In the genomic region with DNA sequence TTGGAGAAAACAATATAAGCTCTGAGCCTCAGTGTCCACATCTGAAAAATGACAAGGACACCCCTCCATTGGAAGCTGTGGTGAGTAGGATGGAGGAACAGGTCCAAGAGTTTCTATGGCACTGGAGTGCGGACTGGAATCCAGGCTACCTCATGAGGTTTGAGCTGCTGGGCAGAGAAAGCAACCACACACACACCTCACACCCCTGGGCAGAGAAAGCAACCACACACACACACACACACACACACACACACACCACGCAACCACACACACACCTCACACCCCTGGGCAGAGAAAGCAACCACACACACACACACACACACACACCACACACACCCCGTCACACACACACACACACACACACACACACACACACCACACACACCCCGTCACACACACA, we compare ENCODE assay signal across 10 mouse cellular contexts. TPM values are rescaled to one million over a fixed set of nuclear protein-coding genes. Genes with fewer than 3 reads are reported as not detected.
A peak's percentile ranks its signal among the peaks of the same experiment; 100 is the strongest.
DNase-seq lines count a peak whose midpoint lies in the region; ATAC-seq and TF ChIP-seq lines count a peak whose summit lies in the region.
"Not testable (repeated sequence)": the region's sequence is repeated elsewhere in the genome, so short reads cannot be mapped to it uniquely, and the experiment has no call there.
"Had no signal": no experiment of that assay in that cellular context is flagged by ENCODE, and none has a peak within 500 bp of the region (broad histone marks: within the 10 kb centered on the region; RNA-seq: fewer than 3 reads in every experiment).

No protein-coding gene starts in this region.

- peak overlapping the region; percentile 39 to 65 for H3K4me3 ChIP-seq in MEL (ENCODE audit: control insufficient read depth in 1 of 2, insufficient read depth in 1 of 2, low read depth in 2 of 2, low read length in 2 of 2)
- peak overlapping the region; percentile 74 for H3K4me3 ChIP-seq in embryonic facial prominence, embryonic 10.5 days
- peak overlapping the region; percentile 96 for H3K4me3 ChIP-seq in gastrocnemius, adult 2 months
- peak overlapping the region; percentile 72 for H3K4me3 ChIP-seq in hindbrain, embryonic 15.5 days
- peak overlapping the region; percentile 82 for H3K4me3 ChIP-seq in limb, embryonic 10.5 days
- H3K4me3 ChIP-seq in lung, embryonic 15.5 days: peak overlapping the region; percentile 78
- peak overlapping the region; percentile 75 for H3K4me3 ChIP-seq in neural tube, embryonic 11.5 days (ENCODE audit: low read depth, low read length)
- H3K4me3 ChIP-seq in testis, adult 2 months (ENCODE audit: control insufficient read depth, low read depth, low read length): peak overlapping the region; percentile 89

- TF ChIP-seq POLR2A in MEL (IDR thresholded peaks at IDR 0.05; ENCODE audit: control insufficient read depth in 1 of 2, insufficient read depth in 1 of 2, low read depth in 1 of 2, low read length in 2 of 2, poor library complexity in 1 of 2); testis, adult 2 months (IDR thresholded peaks at IDR 0.05; ENCODE audit: control insufficient read depth, low read depth, low read length): not testable (repeated sequence)

- not testable (repeated sequence) for TF ChIP-seq CTCF in MEL (IDR thresholded peaks at IDR 0.05 in 2 of 3, conservative IDR thresholded peaks at IDR 0.05 in 1 of 3; ENCODE audit: control insufficient read depth in 1 of 3, insufficient read depth in 1 of 3, low read depth in 2 of 3, low read length in 3 of 3, poor library complexity in 1 of 3, severe bottlenecking in 1 of 3); gastrocnemius, adult 2 months (IDR thresholded peaks at IDR 0.05); testis, adult 2 months (IDR thresholded peaks at IDR 0.05; ENCODE audit: control insufficient read depth, insufficient read depth, insufficient replicate concordance, low read depth, low read length)

- H3K9ac ChIP-seq in MEL (ENCODE audit: control insufficient read depth, low read depth, low read length, poor library complexity, severe bottlenecking): peak overlapping the region; percentile 68
- peak overlapping the region; percentile 84; the same call in 1 of the 2 replicates for H3K9ac ChIP-seq in hindbrain, embryonic 15.5 days
- peak overlapping the region; percentile 12; the same call in 1 of the 2 replicates for H3K9ac ChIP-seq in lung, embryonic 15.5 days
- peak overlapping the region; percentile 14; the same call in 1 of the 2 replicates for H3K9ac ChIP-seq in neural tube, embryonic 11.5 days (ENCODE audit: low read length)

- peak overlapping the region; percentile 69 for H3K4me2 ChIP-seq in hindbrain, embryonic 15.5 days
- H3K4me2 ChIP-seq in lung, embryonic 15.5 days: peak overlapping the region; percentile 49
- peak overlapping the region; percentile 30 for H3K4me2 ChIP-seq in neural tube, embryonic 11.5 days (ENCODE audit: low read depth)

- 20% methylated on average over 4 of the region's 4 CpGs for WGBS in embryonic facial prominence, embryonic 10.5 days
- WGBS in hindbrain, embryonic 15.5 days: 9% methylated on average over 3 of the region's 4 CpGs
- WGBS in limb, embryonic 10.5 days: 21% methylated on average over 4 of the region's 4 CpGs
- 5% methylated on average over 4 of the region's 4 CpGs for WGBS in lung, embryonic 15.5 days
- WGBS in neural tube, embryonic 11.5 days: 29% methylated on average over 3 of the region's 4 CpGs

- TF ChIP-seq RAD21 in MEL (IDR thresholded peaks at IDR 0.05; ENCODE audit: low read depth, low read length): not testable (repeated sequence)

- H3K4me1 ChIP-seq in MEL (ENCODE audit: control insufficient read depth in 1 of 2, insufficient read depth in 2 of 2, low read length in 2 of 2): peaks cover 19 to 24% of the 10 kb centered on the region in 2 experiments
- peaks cover 39% of the 10 kb centered on the region for H3K4me1 ChIP-seq in embryonic facial prominence, embryonic 10.5 days
- H3K4me1 ChIP-seq in hindbrain, embryonic 15.5 days (replicated peaks): peaks cover 33% of the 10 kb centered on the region
- H3K4me1 ChIP-seq in limb, embryonic 10.5 days: peaks cover 40% of the 10 kb centered on the region
- H3K4me1 ChIP-seq in lung, embryonic 15.5 days: peaks cover 25% of the 10 kb centered on the region
- peaks cover 12% of the 10 kb centered on the region for H3K4me1 ChIP-seq in neural tube, embryonic 11.5 days (ENCODE audit: control insufficient read depth, insufficient read depth, low read length)
- H3K4me1 ChIP-seq in testis, adult 2 months (ENCODE audit: control insufficient read depth, insufficient read depth, low read length): peaks cover 12% of the 10 kb centered on the region

- TF ChIP-seq EP300 in MEL (IDR thresholded peaks at IDR 0.05; ENCODE audit: low read depth in 1 of 2, low read length in 2 of 2): not testable (repeated sequence)

- H3K9me3 ChIP-seq in MEL (replicated peaks; ENCODE audit: insufficient read depth, low read length); embryonic facial prominence, embryonic 10.5 days; hindbrain, embryonic 15.5 days; limb, embryonic 10.5 days (replicated peaks); lung, embryonic 15.5 days; neural tube, embryonic 11.5 days (ENCODE audit: control insufficient read depth, low read length): not testable (repeated sequence)

- ATAC-seq in hindbrain, embryonic 15.5 days (ENCODE audit: low FRiP score, low read depth): peak; percentile 21
- peak; percentile 48 for ATAC-seq in lung, embryonic 15.5 days (ENCODE audit: borderline replicate concordance, extremely low read depth, low FRiP score, low TSS enrichment)
- peak; percentile 54 for ATAC-seq in neural tube, embryonic 11.5 days (ENCODE audit: insufficient read depth, low FRiP score, low TSS enrichment)

- peaks cover 0 to 33% of the 10 kb centered on the region in 2 experiments; a peak in 2 of 4 replicates for H3K36me3 ChIP-seq in MEL (ENCODE audit: control insufficient read depth in 1 of 2, insufficient read depth in 2 of 2, low read length in 2 of 2)
- H3K36me3 ChIP-seq in embryonic facial prominence, embryonic 10.5 days (replicated peaks): peaks cover 30% of the 10 kb centered on the region
- peaks cover 12% of the 10 kb centered on the region for H3K36me3 ChIP-seq in hindbrain, embryonic 15.5 days
- peaks cover 31% of the 10 kb centered on the region for H3K36me3 ChIP-seq in limb, embryonic 10.5 days
- H3K36me3 ChIP-seq in lung, embryonic 15.5 days: peaks cover 24% of the 10 kb centered on the region
- H3K36me3 ChIP-seq in neural tube, embryonic 11.5 days (ENCODE audit: control insufficient read depth, insufficient read depth, low read length); testis, adult 2 months (ENCODE audit: control insufficient read depth, insufficient read depth, low read length): not testable (repeated sequence)

- peak; percentile 55 for DNase-seq in MEL (ENCODE audit: low read depth, low spot score)
- peak; percentile 17 for DNase-seq in embryonic facial prominence, embryonic 10.5 days (ENCODE audit: low spot score)
- DNase-seq in gastrocnemius, adult 2 months; limb, embryonic 10.5 days (ENCODE audit: low spot score); neural tube, embryonic 11.5 days (ENCODE audit: low spot score): not testable (repeated sequence)

- intact Hi-C loops in gastrocnemius, adult 2 months (cut with DNase I): loop anchor here (5.0 kb wide), 2 partner anchors 37 to 67 kb away; a partner anchor contains a TSS

- H3K27ac ChIP-seq in MEL (ENCODE audit: control insufficient read depth, low read depth, low read length): peak overlapping the region; percentile 63
- peak overlapping the region; percentile 86 for H3K27ac ChIP-seq in embryonic facial prominence, embryonic 10.5 days (replicated peaks)
- peak overlapping the region; percentile 93 for H3K27ac ChIP-seq in gastrocnemius, adult 2 months
- peak overlapping the region; percentile 77 for H3K27ac ChIP-seq in hindbrain, embryonic 15.5 days (replicated peaks)
- peak overlapping the region; percentile 92 for H3K27ac ChIP-seq in limb, embryonic 10.5 days
- H3K27ac ChIP-seq in lung, embryonic 15.5 days; neural tube, embryonic 11.5 days (ENCODE audit: low read depth, low read length): not testable (repeated sequence)
- peak overlapping the region; percentile 76; the same call in 1 of the 2 replicates for H3K27ac ChIP-seq in testis, adult 2 months (ENCODE audit: control insufficient read depth, insufficient read depth, low read depth, low read length)

- H3K79me2 ChIP-seq in MEL (ENCODE audit: control insufficient read depth, insufficient read depth, low read length, poor library complexity): not testable (repeated sequence)

- not testable (repeated sequence) for H3K27me3 ChIP-seq in MEL (ENCODE audit: control insufficient read depth in 1 of 2, insufficient read depth in 2 of 2, low read length in 2 of 2); embryonic facial prominence, embryonic 10.5 days (replicated peaks; ENCODE audit: low read depth, poor library complexity, severe bottlenecking); hindbrain, embryonic 15.5 days; limb, embryonic 10.5 days (ENCODE audit: low read depth, poor library complexity, severe bottlenecking); lung, embryonic 15.5 days; neural tube, embryonic 11.5 days (ENCODE audit: control insufficient read depth, insufficient read depth, low read length); testis, adult 2 months (ENCODE audit: control insufficient read depth, insufficient read depth, low read length)

RNA-seq across cellular contexts. Expression of a gene that starts 0.4 kb away (rescaled TPM):
- 37.8 and 40.0 TPM in 2 replicates for total RNA-seq in MEL (2012; rRNA removed)
- polyA plus RNA-seq in MEL (2012; ENCODE audit: insufficient read depth in 1 of 2, insufficient read length in 2 of 2, low read depth in 1 of 2, low replicate concordance in 2 of 2, missing spikeins in 1 of 2): 100 to 1,000 TPM in 1 of 2 experiments, not detected in 1; 101 TPM
- polyA plus RNA-seq in embryonic facial prominence, embryonic 10.5 days (2016; fragmentation: Nextera tagmentation; extraction: Ambion mirVana): 70.9 and 71.1 TPM in 2 replicates
- total RNA-seq in gastrocnemius, adult 2 months (2021): 10 to 100 TPM; 69.9 to 71.8 TPM
- 102 and 104 TPM in 2 replicates for polyA plus RNA-seq in hindbrain, embryonic 15.5 days (2015; fragmentation: Nextera tagmentation; extraction: Ambion mirVana)
- polyA plus RNA-seq in limb, embryonic 10.5 days (2016; fragmentation: Nextera tagmentation; extraction: Ambion mirVana): 74.9 and 79.2 TPM in 2 replicates
- 104 and 106 TPM in 2 replicates for polyA plus RNA-seq in lung, embryonic 15.5 days (2015; fragmentation: Nextera tagmentation; extraction: Ambion mirVana)
- polyA plus RNA-seq in neural tube, embryonic 11.5 days (2014; fragmentation: Nextera tagmentation; extraction: Ambion mirVana): 68.4 and 77.6 TPM in 2 replicates
- polyA plus RNA-seq in testis, adult 2 months (2012; rRNA removed): 21.0 and 23.5 TPM in 2 replicates

RNA-seq across cellular contexts. Expression of a gene that starts 14.3 kb away (rescaled TPM):
- total RNA-seq in MEL (2012; rRNA removed): not detected in 2 replicates
- under 1 TPM in 1 of 2 experiments, not detected in 1; 0.03 TPM for polyA plus RNA-seq in MEL (2012; ENCODE audit: insufficient read depth in 1 of 2, insufficient read length in 2 of 2, low read depth in 1 of 2, low replicate concordance in 2 of 2, missing spikeins in 1 of 2)
- polyA plus RNA-seq in embryonic facial prominence, embryonic 10.5 days (2016; fragmentation: Nextera tagmentation; extraction: Ambion mirVana): not detected in 2 replicates
- total RNA-seq in gastrocnemius, adult 2 months (2021): not detected
- polyA plus RNA-seq in hindbrain, embryonic 15.5 days (2015; fragmentation: Nextera tagmentation; extraction: Ambion mirVana): 0.04 and 0.05 TPM in 2 replicates
- not detected in 2 replicates for polyA plus RNA-seq in limb, embryonic 10.5 days (2016; fragmentation: Nextera tagmentation; extraction: Ambion mirVana)
- not detected in 2 replicates for polyA plus RNA-seq in lung, embryonic 15.5 days (2015; fragmentation: Nextera tagmentation; extraction: Ambion mirVana)
- not detected in 2 replicates for polyA plus RNA-seq in neural tube, embryonic 11.5 days (2014; fragmentation: Nextera tagmentation; extraction: Ambion mirVana)
- polyA plus RNA-seq in testis, adult 2 months (2012; rRNA removed): 0.02 TPM in 1 of 2 replicates, not detected in the other
- total RNA-seq: heart, postnatal 10 days; left cerebral cortex, postnatal 25 days had no signal

RNA-seq across cellular contexts. Expression of a gene that starts 18.6 kb away (rescaled TPM):
- total RNA-seq in MEL (2012; rRNA removed): 0.08 and 0.13 TPM in 2 replicates
- polyA plus RNA-seq in MEL (2012; ENCODE audit: insufficient read depth in 1 of 2, insufficient read length in 2 of 2, low read depth in 1 of 2, low replicate concordance in 2 of 2, missing spikeins in 1 of 2): under 1 TPM in 1 of 2 experiments, not detected in 1; 0.24 TPM
- polyA plus RNA-seq in embryonic facial prominence, embryonic 10.5 days (2016; fragmentation: Nextera tagmentation; extraction: Ambion mirVana): 0.14 TPM in 1 of 2 replicates, not detected in the other
- total RNA-seq in gastrocnemius, adult 2 months (2021): not detected
- polyA plus RNA-seq in hindbrain, embryonic 15.5 days (2015; fragmentation: Nextera tagmentation; extraction: Ambion mirVana): 0.21 and 0.26 TPM in 2 replicates
- polyA plus RNA-seq in limb, embryonic 10.5 days (2016; fragmentation: Nextera tagmentation; extraction: Ambion mirVana): 0.15 TPM in 1 of 2 replicates, not detected in the other
- 0.11 TPM in 1 of 2 replicates, not detected in the other for polyA plus RNA-seq in lung, embryonic 15.5 days (2015; fragmentation: Nextera tagmentation; extraction: Ambion mirVana)
- polyA plus RNA-seq in neural tube, embryonic 11.5 days (2014; fragmentation: Nextera tagmentation; extraction: Ambion mirVana): 0.11 TPM in 1 of 2 replicates, not detected in the other
- polyA plus RNA-seq in testis, adult 2 months (2012; rRNA removed): 0.16 and 0.29 TPM in 2 replicates
- total RNA-seq: heart, postnatal 10 days; left cerebral cortex, postnatal 25 days had no signal

RNA-seq across cellular contexts. Expression of a gene that starts 23.2 kb away (rescaled TPM):
- 54.1 and 55.5 TPM in 2 replicates for total RNA-seq in MEL (2012; rRNA removed)
- polyA plus RNA-seq in MEL (2012; ENCODE audit: insufficient read depth in 1 of 2, insufficient read length in 2 of 2, low read depth in 1 of 2, low replicate concordance in 2 of 2, missing spikeins in 1 of 2): 100 to 1,000 TPM in 1 of 2 experiments, not detected in 1; 111 TPM
- polyA plus RNA-seq in embryonic facial prominence, embryonic 10.5 days (2016; fragmentation: Nextera tagmentation; extraction: Ambion mirVana): 130 and 134 TPM in 2 replicates
- 10 to 100 TPM in 1 of 2 experiments, 1 to 10 TPM in 1; 9.8 to 14.7 TPM for total RNA-seq in gastrocnemius, adult 2 months (2021)
- 119 and 121 TPM in 2 replicates for polyA plus RNA-seq in hindbrain, embryonic 15.5 days (2015; fragmentation: Nextera tagmentation; extraction: Ambion mirVana)
- 129 and 148 TPM in 2 replicates for polyA plus RNA-seq in limb, embryonic 10.5 days (2016; fragmentation: Nextera tagmentation; extraction: Ambion mirVana)
- 157 and 168 TPM in 2 replicates for polyA plus RNA-seq in lung, embryonic 15.5 days (2015; fragmentation: Nextera tagmentation; extraction: Ambion mirVana)
- 128 TPM in 2 replicates for polyA plus RNA-seq in neural tube, embryonic 11.5 days (2014; fragmentation: Nextera tagmentation; extraction: Ambion mirVana)
- polyA plus RNA-seq in testis, adult 2 months (2012; rRNA removed): 87.3 and 97.2 TPM in 2 replicates

RNA-seq across cellular contexts. Expression of a gene that starts 25.5 kb away (rescaled TPM):
- 18.4 and 25.3 TPM in 2 replicates for total RNA-seq in MEL (2012; rRNA removed)
- polyA plus RNA-seq in MEL (2012; ENCODE audit: insufficient read depth in 1 of 2, insufficient read length in 2 of 2, low read depth in 1 of 2, low replicate concordance in 2 of 2, missing spikeins in 1 of 2): 10 to 100 TPM in 1 of 2 experiments, not detected in 1; 51.2 TPM
- polyA plus RNA-seq in embryonic facial prominence, embryonic 10.5 days (2016; fragmentation: Nextera tagmentation; extraction: Ambion mirVana): 9.9 and 11.0 TPM in 2 replicates
- total RNA-seq in gastrocnemius, adult 2 months (2021): 1 to 10 TPM; 2.3 to 2.5 TPM
- polyA plus RNA-seq in hindbrain, embryonic 15.5 days (2015; fragmentation: Nextera tagmentation; extraction: Ambion mirVana): 74.3 and 81.1 TPM in 2 replicates
- polyA plus RNA-seq in limb, embryonic 10.5 days (2016; fragmentation: Nextera tagmentation; extraction: Ambion mirVana): 5.9 and 7.9 TPM in 2 replicates
- polyA plus RNA-seq in lung, embryonic 15.5 days (2015; fragmentation: Nextera tagmentation; extraction: Ambion mirVana): 12.5 and 13.8 TPM in 2 replicates
- 9.9 and 13.1 TPM in 2 replicates for polyA plus RNA-seq in neural tube, embryonic 11.5 days (2014; fragmentation: Nextera tagmentation; extraction: Ambion mirVana)
- 31.9 and 42.8 TPM in 2 replicates for polyA plus RNA-seq in testis, adult 2 months (2012; rRNA removed)

Comparison
In these comparisons a context has a peak if more than half of its experiments do, and no peak if none do; other contexts are left out.
1. H3K9ac ChIP-seq: peak in every context shown above with its lines; median percentile 84 in hindbrain, embryonic 15.5 days; 68 in MEL; 14 in neural tube, embryonic 11.5 days; 12 in lung, embryonic 15.5 days.